Mouse (Mus musculus) heart, postnatal 4 days (tissue): ENCODE measurements at regions not wholly inside any gene's neighbourhood (a gene's known extent, or its start where the extent isn't known, plus 50 kb on each side); places are given as distances from the start of the nearest gene placed in this dataset.

Source experiments
- DNase-seq: peaks from one replicate; pipeline ENCODE4 v3.0.0; 2021
- microRNA-seq, 2 experiments: library from miRNA; unstranded; fragments of <30 nt; microRNA quantifications; one replicate each; pipeline ENCODE4 v1.2.0; 2021 to 2022

- no peak for DNase-seq
Measured at GRCm38 (mm10) chr6:31323228-31324190, 75.0 kb upstream of the Mkln1 start.

- DNase-seq: no peak
Measured at GRCm38 (mm10) chr6:31324717-31325116, 73.8 kb upstream of the Mkln1 start.

GRCm38 (mm10) chr6:31325621-31326020 is 72.9 kb upstream of the Mkln1 start:
- DNase-seq: no peak

DNA sequence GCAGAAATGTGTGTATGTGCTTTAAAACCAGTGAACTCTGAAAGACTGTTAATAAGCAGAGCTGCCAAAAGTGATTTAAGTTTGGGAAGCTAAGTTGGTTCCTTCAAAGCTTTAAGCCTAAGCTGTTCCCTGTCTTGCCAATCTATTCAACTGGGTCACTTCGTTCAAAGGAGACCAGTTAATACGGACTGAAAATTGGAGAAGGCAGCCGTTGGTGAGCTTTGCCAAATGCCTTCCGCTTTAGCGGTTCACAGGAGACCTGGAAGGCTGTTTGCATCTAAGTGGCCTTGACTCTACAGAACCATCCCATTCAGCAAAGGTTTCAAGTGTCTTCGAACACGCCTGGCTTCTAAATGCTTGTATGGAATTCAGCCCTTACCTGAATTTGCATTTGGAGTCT is 68.2 kb upstream of the Mkln1 start:
- no peak for DNase-seq

- no peak for DNase-seq
Measured at GRCm38 (mm10) chr6:31330868-31331267, 67.7 kb upstream of the Mkln1 start.

GRCm38 (mm10) chr6:31332254-31332653 is 66.3 kb upstream of the Mkln1 start:
- DNase-seq: no peak

- DNase-seq: no peak
Measured at GRCm38 (mm10) chr6:31332714-31333113, 65.8 kb upstream of the Mkln1 start.

DNA sequence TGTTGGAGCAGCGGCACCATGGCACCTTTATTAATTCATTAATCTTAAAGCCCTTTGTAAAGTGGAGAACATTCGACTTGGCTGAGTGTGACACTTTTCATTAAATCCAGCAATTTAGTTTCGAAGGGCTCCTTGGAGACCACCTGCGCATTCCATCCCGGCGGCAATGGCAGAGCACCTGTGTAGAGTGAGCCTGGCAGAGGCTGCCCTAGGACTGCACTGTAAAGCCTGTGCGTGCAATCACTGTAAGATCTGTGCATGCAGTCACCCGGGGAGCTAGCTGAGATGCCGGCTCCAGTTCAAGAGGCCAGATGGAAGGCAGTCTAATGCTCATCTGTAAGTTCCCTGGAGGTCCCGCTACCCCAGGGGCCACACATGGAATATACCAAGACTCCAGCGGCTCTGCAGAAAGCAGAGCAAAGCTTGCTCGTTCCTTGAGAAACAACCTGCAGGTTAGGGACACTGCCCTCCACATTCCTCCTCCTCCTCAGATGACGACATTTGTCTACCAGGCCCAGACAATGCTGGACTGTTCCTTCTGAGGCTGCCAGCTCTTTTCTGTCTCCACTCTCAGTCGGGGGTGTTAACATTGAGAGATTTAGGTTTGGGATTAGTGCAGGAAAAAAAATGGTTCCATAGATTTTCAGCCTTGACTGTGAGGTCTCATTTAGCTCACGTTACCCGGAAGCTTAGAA is 65.2 kb upstream of the Mkln1 start:
- DNase-seq: no peak

DNA sequence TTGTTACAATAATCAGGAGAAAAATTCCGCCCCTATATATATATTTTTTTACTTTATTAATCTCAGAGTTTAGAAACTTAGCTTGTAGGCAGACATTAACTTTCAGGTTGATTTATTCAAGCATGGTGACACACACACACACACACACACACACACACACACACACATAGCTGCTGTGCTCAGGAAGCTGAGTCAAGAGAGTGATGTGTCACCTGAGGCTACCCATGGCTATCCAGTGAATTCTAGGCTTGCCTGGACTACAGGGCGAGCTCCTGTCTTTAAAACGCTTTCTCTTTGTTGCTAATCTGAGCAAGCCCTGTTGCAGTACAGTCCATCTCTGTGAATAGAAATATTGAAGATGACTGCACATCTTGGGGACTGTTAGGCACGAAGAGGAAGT is 64.4 kb upstream of the Mkln1 start:
- no peak for DNase-seq

DNA sequence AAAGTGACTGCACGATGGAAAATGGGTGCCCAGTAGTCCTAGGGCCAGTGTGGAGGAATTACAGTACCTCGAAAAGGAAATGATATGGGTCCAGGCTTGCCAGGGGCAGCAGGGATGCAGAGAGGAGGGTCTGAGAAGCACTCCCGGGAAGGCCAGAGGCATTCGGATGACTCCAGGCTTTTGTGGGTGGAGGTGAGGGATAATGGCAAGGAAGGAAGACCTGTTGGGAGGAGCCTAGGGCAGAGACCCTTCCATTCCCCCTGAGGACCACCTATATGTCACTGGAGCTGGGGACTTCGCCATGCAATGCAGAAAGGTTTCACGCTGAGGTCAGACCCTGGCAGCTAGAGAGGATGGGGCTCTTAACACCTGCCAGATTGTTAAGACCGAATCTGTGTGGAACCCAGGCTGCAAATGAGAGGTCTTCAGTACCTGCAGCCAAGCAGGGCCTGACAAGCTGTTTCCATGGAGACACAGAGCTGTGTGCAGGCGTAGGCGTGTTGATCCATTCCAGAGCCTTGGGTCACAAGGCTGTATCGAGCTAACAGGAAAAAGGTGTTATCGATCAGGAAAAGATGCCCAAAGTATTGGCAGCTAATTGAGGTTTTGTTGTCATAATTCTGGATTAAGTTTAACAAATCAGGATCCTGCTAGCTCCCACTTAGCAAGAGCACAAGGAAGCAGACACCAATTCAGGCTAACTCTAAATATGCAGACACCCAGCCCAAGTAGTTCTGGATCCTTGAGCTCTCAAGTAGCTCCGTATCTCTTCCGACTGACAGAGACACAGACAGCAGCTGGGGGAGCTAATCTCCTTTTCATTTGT is 59.2 kb upstream of the Mkln1 start:
- DNase-seq: no peak

DNA sequence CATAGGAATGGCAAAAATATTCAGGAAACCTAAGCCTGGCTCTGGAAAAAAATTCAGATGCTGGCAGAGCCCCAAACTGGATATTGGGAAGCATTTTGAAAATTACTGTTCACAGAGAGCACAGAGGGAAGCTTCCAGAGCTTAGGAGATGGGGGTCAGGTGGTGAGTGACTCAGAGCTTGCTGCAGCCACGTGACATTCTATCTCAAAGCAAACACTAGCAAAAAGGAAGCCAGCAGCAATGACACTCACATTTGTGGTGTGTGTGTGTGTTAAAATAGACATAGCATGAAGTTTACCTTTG is 58.6 kb upstream of the Mkln1 start:
- DNase-seq: no peak

DNA sequence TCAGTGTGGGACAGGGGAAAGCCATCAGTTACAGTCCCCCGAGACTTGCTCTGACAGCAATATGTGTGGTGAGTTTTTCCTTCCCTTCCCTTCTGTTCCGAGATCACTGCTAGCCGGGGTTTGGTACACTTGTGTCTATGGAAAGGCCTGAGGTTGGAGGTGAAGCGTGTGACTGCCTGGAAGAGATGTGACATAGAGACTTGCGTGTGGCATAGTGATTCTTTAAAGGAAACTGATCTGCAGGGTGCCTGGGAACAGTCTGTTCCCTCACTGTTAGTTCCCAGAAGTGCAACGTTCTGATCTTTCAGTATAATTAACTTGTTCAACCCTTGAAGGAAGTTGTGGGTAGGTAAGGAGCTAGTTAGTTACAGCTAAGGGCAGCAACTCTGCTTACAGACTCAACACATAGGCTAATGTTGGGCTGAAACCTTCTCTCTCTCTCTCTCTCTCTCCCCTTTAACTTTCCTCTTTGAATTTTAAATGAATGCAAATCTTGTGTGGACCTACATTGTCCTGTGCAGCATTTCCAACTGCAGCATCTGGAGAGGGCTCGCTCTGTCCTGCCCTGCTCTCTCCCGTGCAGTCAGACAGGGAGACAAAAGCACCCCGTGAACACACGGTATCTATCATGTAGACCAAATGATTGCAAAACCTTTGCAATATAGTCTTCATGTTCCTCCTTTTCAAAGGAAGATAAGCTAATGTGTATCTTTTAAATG is 53.0 kb upstream of the Mkln1 start:
- no peak for DNase-seq

GRCm38 (mm10) chr6:31348333-31348732 is 50.2 kb upstream of the Mkln1 start:
- DNase-seq: no peak

Small RNAs in the stretch of these regions (microRNA-seq; reads per million reads assigned to microRNA genes)
- 268 to 780 reads per million in 2 experiments for gene Mir29a
- 12.1 to 13.1 reads per million in 2 experiments for gene Mir29b-1
